Mouse (Mus musculus) myocyte (in vitro differentiated cells): ENCODE data around the gene Phpt1.

ENCODE experiments used
- MYOG ChIP-seq, 3 experiments: IDR thresholded peaks; one replicate each; pipeline ENCODE4 v1.6.1; 2011; ENCODE audit warnings: control low read depth in 2 of 3, low read depth in 2 of 3, mild to moderate bottlenecking in 2 of 3; ENCODE audit not compliant: insufficient read length in 2 of 3, control insufficient read depth in 1 of 3, insufficient read depth in 1 of 3
- REST ChIP-seq: IDR thresholded peaks from one replicate; pipeline ENCODE4 v1.6.1; 2011; ENCODE audit warnings: mild to moderate bottlenecking, control low read depth, moderate library complexity; ENCODE audit not compliant: insufficient read depth, insufficient read length

- no peak for TF ChIP-seq REST
- TF ChIP-seq MYOG (IDR thresholded peaks at IDR 0.05; ENCODE audit: control insufficient read depth in 1 of 3, insufficient read depth in 1 of 3, insufficient read length in 2 of 3, low read depth in 2 of 3) = no peak
Measured at GRCm38 (mm10) chr2:25576028-25576850, 1.2 kb upstream of the Phpt1 start.
